Mouse (Mus musculus): ENCODE results near the gene Nap1l5. TPM values are rescaled to one million over a fixed set of nuclear protein-coding genes. Genes with fewer than 3 reads are reported as not detected.

The Nap1l5 gene
- polyA plus RNA-seq, 1 experiment from 2014 or later: 0.19 TPM

- ATAC-seq: no peak
These were observed 35.4 kb upstream of the Nap1l5 start for GRCm38 (mm10) chr6:58942276-58942675.

GRCm38 (mm10) chr6:58937726-58938125 lies 30.9 kb upstream of the Nap1l5 start:
- Histone ChIP-seq H3K4me2 (ENCODE audit: low read depth, low read length) (no peak overlapping the region), H3K9ac (replicated peaks) (no peak overlapping the region), H3K4me3 (ENCODE audit: low read depth, low read length) (no peak overlapping the region), H3K4me1 (ENCODE audit: insufficient read depth) (no peaks in the 10 kb centered on the region), H3K9me3 (ENCODE audit: low read length) (no peaks in the 10 kb centered on the region), H3K27me3 (ENCODE audit: insufficient read depth, low read length) (no peaks in the 10 kb centered on the region), H3K36me3 (replicated peaks; ENCODE audit: insufficient read depth, low read length) (0 out of 2 replicates have a peak, but pooled peaks cover 6% of the 10 kb centered on the region), H3K27ac (ENCODE audit: low read depth) (no peak overlapping the region)
- no peak for ATAC-seq
- DNase-seq: no peak
- TF ChIP-seq CTCF (IDR thresholded peaks at IDR 0.05; ENCODE audit: low read depth) (no peak), EP300 (IDR thresholded peaks at IDR 0.05; ENCODE audit: low read depth) (no peak)

More at GRCm38 (mm10) chr6:58942276-58942675, 35.4 kb upstream of the Nap1l5 start:
- H3K27me3 ChIP-seq (ENCODE audit: insufficient read depth, low read length): no peaks in the 10 kb centered on the region
- no peak overlapping the region for H3K27ac ChIP-seq (ENCODE audit: low read depth)
- H3K36me3 ChIP-seq (replicated peaks; ENCODE audit: insufficient read depth, low read length): peaks cover 6% of the 10 kb centered on the region; the same call in 1 of the 2 replicates
- no peaks in the 10 kb centered on the region for H3K4me1 ChIP-seq (ENCODE audit: insufficient read depth)
- DNase-seq: no peak
- 78% methylated on average over 2 of the region's 2 CpGs for WGBS (ENCODE audit: insufficient replicate concordance)
- no peak overlapping the region for H3K4me2 ChIP-seq (ENCODE audit: low read depth, low read length)
- H3K4me3 ChIP-seq (ENCODE audit: low read depth, low read length): no peak overlapping the region
- no peak overlapping the region for H3K9ac ChIP-seq (replicated peaks)
- TF ChIP-seq EP300 (IDR thresholded peaks at IDR 0.05; ENCODE audit: low read depth) (no peak), CTCF (IDR thresholded peaks at IDR 0.05; ENCODE audit: low read depth) (no peak)
- no peaks in the 10 kb centered on the region for H3K9me3 ChIP-seq (ENCODE audit: low read length)

GRCm38 (mm10) chr6:58934144-58934543 lies 27.3 kb upstream of the Nap1l5 start:
- TF ChIP-seq CTCF (IDR thresholded peaks at IDR 0.05; ENCODE audit: low read depth): no peak
- TF ChIP-seq EP300 (IDR thresholded peaks at IDR 0.05; ENCODE audit: low read depth): no peak
- Histone ChIP-seq H3K4me3 (ENCODE audit: low read depth, low read length) (no peak overlapping the region), H3K36me3 (replicated peaks; ENCODE audit: insufficient read depth, low read length) (0 out of 2 replicates have a peak, but pooled peaks cover 6% of the 10 kb centered on the region), H3K27ac (ENCODE audit: low read depth) (no peak overlapping the region), H3K9ac (replicated peaks) (no peak overlapping the region), H3K4me2 (ENCODE audit: low read depth, low read length) (no peak overlapping the region), H3K27me3 (ENCODE audit: insufficient read depth, low read length) (no peaks in the 10 kb centered on the region), H3K9me3 (ENCODE audit: low read length) (no peaks in the 10 kb centered on the region), H3K4me1 (ENCODE audit: insufficient read depth) (no peaks in the 10 kb centered on the region; the same call in 1 of the 2 replicates)
- DNase-seq: no peak
- 76% methylated on average over 4 of the region's 4 CpGs for WGBS (ENCODE audit: insufficient replicate concordance)
- no peak for ATAC-seq

DNA sequence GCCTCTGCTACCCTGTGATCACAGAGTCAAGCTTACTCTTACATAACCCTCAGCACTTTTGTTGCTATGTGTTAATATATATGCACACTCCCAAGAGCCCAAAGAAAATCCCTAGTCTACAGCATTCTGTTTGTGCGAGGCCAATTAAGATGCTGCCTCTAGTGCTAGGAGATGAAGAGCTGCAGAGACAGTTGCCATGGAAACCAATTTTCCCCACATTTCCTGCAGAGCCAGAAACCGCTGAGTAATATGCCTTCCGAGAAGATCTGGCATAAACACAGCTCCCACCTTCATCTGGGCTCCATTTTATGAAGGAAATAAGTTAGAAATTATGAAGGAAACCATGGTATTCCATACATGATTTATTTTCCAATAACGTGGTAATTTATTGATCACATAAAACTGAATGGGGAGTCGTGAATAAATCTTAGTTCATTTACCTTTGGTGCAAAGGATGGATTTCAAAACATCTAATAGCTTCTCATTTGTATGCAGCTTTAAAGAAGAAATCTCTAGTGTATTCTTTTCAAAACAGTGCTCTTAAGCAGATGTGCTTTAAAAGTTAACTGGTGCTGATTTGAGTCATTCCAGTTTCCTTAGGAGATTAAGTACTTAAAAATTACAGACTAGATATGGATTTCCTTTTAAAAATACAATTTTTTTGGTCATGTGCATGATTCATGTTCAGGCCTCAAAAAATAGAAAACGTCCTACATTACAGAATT lies 26.5 kb upstream of the Nap1l5 start:
- Histone ChIP-seq H3K36me3 (replicated peaks; ENCODE audit: insufficient read depth, low read length) (0 out of 2 replicates have a peak, but pooled peaks cover 6% of the 10 kb centered on the region), H3K27ac (ENCODE audit: low read depth) (no peak overlapping the region), H3K9me3 (ENCODE audit: low read length) (no peaks in the 10 kb centered on the region), H3K9ac (replicated peaks) (no peak overlapping the region), H3K4me3 (ENCODE audit: low read depth, low read length) (no peak overlapping the region), H3K4me1 (ENCODE audit: insufficient read depth) (no peaks in the 10 kb centered on the region; the same call in 1 of the 2 replicates), H3K4me2 (ENCODE audit: low read depth, low read length) (no peak overlapping the region), H3K27me3 (ENCODE audit: insufficient read depth, low read length) (no peaks in the 10 kb centered on the region)
- WGBS (ENCODE audit: insufficient replicate concordance): 61% methylated on average over 6 of the region's 6 CpGs
- DNase-seq (no peak), ATAC-seq (no peak)
- no peak for TF ChIP-seq CTCF (IDR thresholded peaks at IDR 0.05; ENCODE audit: low read depth)
- no peak for TF ChIP-seq EP300 (IDR thresholded peaks at IDR 0.05; ENCODE audit: low read depth)

- Histone ChIP-seq H3K4me2 (ENCODE audit: low read depth, low read length) (no peak overlapping the region), H3K36me3 (replicated peaks; ENCODE audit: insufficient read depth, low read length) (0 out of 2 replicates have a peak, but pooled peaks cover 6% of the 10 kb centered on the region), H3K4me3 (ENCODE audit: low read depth, low read length) (no peak overlapping the region), H3K9ac (replicated peaks) (no peak overlapping the region), H3K9me3 (ENCODE audit: low read length) (no peaks in the 10 kb centered on the region), H3K27ac (ENCODE audit: low read depth) (no peak overlapping the region), H3K4me1 (ENCODE audit: insufficient read depth) (no peaks in the 10 kb centered on the region; the same call in 1 of the 2 replicates), H3K27me3 (ENCODE audit: insufficient read depth, low read length) (no peaks in the 10 kb centered on the region)
- TF ChIP-seq EP300 (IDR thresholded peaks at IDR 0.05; ENCODE audit: low read depth): no peak
- TF ChIP-seq CTCF (IDR thresholded peaks at IDR 0.05; ENCODE audit: low read depth): no peak
- WGBS (ENCODE audit: insufficient replicate concordance): 80% methylated on average over 12 of the region's 12 CpGs
- ATAC-seq (no peak), DNase-seq (no peak)
These were observed 25.8 kb upstream of the Nap1l5 start for GRCm38 (mm10) chr6:58932515-58933188.

- TF ChIP-seq EP300 (IDR thresholded peaks at IDR 0.05; ENCODE audit: low read depth): no peak
- TF ChIP-seq CTCF (IDR thresholded peaks at IDR 0.05; ENCODE audit: low read depth): no peak
- no peak for ATAC-seq
- H3K9me3 ChIP-seq (ENCODE audit: low read length): no peaks in the 10 kb centered on the region
These were observed 24.3 kb upstream of the Nap1l5 start for GRCm38 (mm10) chr6:58931149-58931548.

More at GRCm38 (mm10) chr6:58931149-58931548, 24.3 kb upstream of the Nap1l5 start:
- no peak for DNase-seq
- 69% methylated on average over 4 of the region's 4 CpGs for WGBS (ENCODE audit: insufficient replicate concordance)
- Histone ChIP-seq H3K4me3 (ENCODE audit: low read depth, low read length) (no peak overlapping the region), H3K27me3 (ENCODE audit: insufficient read depth, low read length) (no peaks in the 10 kb centered on the region), H3K27ac (ENCODE audit: low read depth) (no peak overlapping the region), H3K4me2 (ENCODE audit: low read depth, low read length) (no peak overlapping the region), H3K9ac (replicated peaks) (no peak overlapping the region), H3K4me1 (ENCODE audit: insufficient read depth) (no peaks in the 10 kb centered on the region; the same call in 1 of the 2 replicates), H3K36me3 (replicated peaks; ENCODE audit: insufficient read depth, low read length) (0 out of 2 replicates have a peak, but pooled peaks cover 6% of the 10 kb centered on the region)

Measured in liver, postnatal 0 days (tissue).